Mouse (Mus musculus): ENCODE measurements at regions not wholly inside any gene's neighbourhood (a gene's known extent, or its start where the extent isn't known, plus 50 kb on each side); places are given as distances from the start of the nearest gene placed in this dataset.

- TF ChIP-seq CTCF (IDR thresholded peaks at IDR 0.05; ENCODE audit: borderline replicate concordance, extremely low read depth, insufficient read depth, insufficient read length) (peak; percentile 39; the same call in 1 of the 2 replicates), POLR2A (IDR thresholded peaks at IDR 0.05; ENCODE audit: borderline replicate concordance, extremely low read depth, insufficient read depth, insufficient read length, poor library complexity, severe bottlenecking) (no peak)
Observed at GRCm38 (mm10) chr17:9845451-9846075, 176.0 kb upstream of the Pabpc6 start.
